Mouse (Mus musculus) neural tube, embryonic 14.5 days (tissue): Measurements from ENCODE around the gene Fryl. TPM values are rescaled to one million over a fixed set of nuclear protein-coding genes. Genes with fewer than 3 reads are reported as not detected.
A peak's percentile ranks its signal among the peaks of the same experiment; 100 is the strongest.

ENCODE experiments used
- ATAC-seq: fragments of 200-750 bp; cut with Nextera tagmentation; 2 replicates; pipeline ENCODE4 v1.8.0; 2017; ENCODE audit warnings: low read depth, mild to moderate bottlenecking, moderate TSS enrichment, moderate library complexity
- H3K27ac ChIP-seq: fragments of 300-500 bp; sonication (generic); 2 replicates; pipeline ENCODE4 v1.5.1; 2014; ENCODE audit warnings: low read depth, mild to moderate bottlenecking, control low read depth, low read length, moderate library complexity, mixed read lengths
- H3K27me3 ChIP-seq: fragments of 300-500 bp; sonication (generic); 2 replicates; pipeline ENCODE4 v1.6.1; 2014; ENCODE audit warnings: low read length; ENCODE audit not compliant: control insufficient read depth, insufficient read depth
- H3K36me3 ChIP-seq: fragments of 300-500 bp; sonication (generic); 2 replicates; pipeline ENCODE4 v1.6.1; 2014; ENCODE audit warnings: low read length, mixed read lengths; ENCODE audit not compliant: control insufficient read depth, insufficient read depth
- H3K4me1 ChIP-seq: fragments of 300-500 bp; sonication (generic); 2 replicates; pipeline ENCODE4 v1.6.1; 2014; ENCODE audit warnings: low read length; ENCODE audit not compliant: control insufficient read depth, insufficient read depth
- H3K4me2 ChIP-seq: fragments of 300-500 bp; sonication (generic); 2 replicates; pipeline ENCODE4 v1.6.1; 2014; ENCODE audit warnings: mild to moderate bottlenecking, low read depth, low read length, control low read depth
- H3K4me3 ChIP-seq: fragments of 300-500 bp; sonication (generic); 2 replicates; pipeline ENCODE4 v1.5.1; 2014; ENCODE audit warnings: low read depth, low read length, control low read depth, mixed read lengths
- H3K9ac ChIP-seq: fragments of 300-500 bp; sonication (generic); replicated peaks from 2 replicates; pipeline ENCODE4 v1.6.1; 2014; ENCODE audit warnings: low read depth, mild to moderate bottlenecking, control low read depth, low read length, mixed read lengths
- H3K9me3 ChIP-seq: fragments of 300-500 bp; sonication (generic); 2 replicates; pipeline ENCODE4 v1.6.1; 2016; ENCODE audit warnings: low read length; ENCODE audit not compliant: control insufficient read depth
- WGBS: fragments of 180-500 bp; shearing (Covaris S2); extraction: QIAGEN DNeasy Blood & Tissue Kit; methylation state at CpG from one replicate; pipeline ENCODE4 v1.1.7; 2014; 5-methylcytosine and 5-hydroxymethylcytosine counted together
- polyA plus RNA-seq: library from polyadenylated mRNA; unstranded; fragments of >200 nt; fragmentation: Nextera tagmentation; extraction: Ambion mirVana; gene quantifications from 2 replicates; pipeline ENCODE4 v1.2.1, GENCODE M21; 2014

Fryl gene
- polyA plus RNA-seq, 1 experiment from 2014 or later = 54.1 TPM

DNA sequence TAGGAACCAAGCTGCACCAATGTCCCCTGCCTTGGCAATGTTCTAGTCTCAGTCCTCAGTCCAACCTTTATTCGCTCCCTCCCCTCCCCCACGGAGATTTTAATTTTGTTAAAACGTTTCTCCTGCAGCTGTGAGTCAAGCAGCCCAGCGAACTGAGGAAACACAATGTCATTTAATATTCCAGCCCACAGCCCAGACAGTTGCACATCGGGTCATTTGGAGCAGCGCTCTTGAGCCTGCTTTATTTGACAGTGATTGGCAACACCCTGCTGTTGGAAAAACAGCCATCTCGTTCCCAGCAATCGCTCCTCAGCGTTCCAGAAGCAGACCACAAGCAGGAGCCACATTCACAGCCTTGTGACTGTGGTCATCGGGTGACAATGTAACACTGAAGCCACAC lies 261.0 kb downstream of the Fryl start:
- Histone ChIP-seq H3K9me3 (no peaks in the 10 kb centered on the region), H3K27ac (no peak overlapping the region), H3K4me3 (no peak overlapping the region), H3K36me3 (no peaks in the 10 kb centered on the region), H3K9ac (no peak overlapping the region), H3K4me1 (0 out of 2 replicates have a peak, but pooled peaks cover 3% of the 10 kb centered on the region), H3K4me2 (no peak overlapping the region; the same call in 1 of the 2 replicates), H3K27me3 (no peaks in the 10 kb centered on the region)
- no peak for ATAC-seq
- 29% methylated on average over 10 of the region's 10 CpGs for WGBS

DNA sequence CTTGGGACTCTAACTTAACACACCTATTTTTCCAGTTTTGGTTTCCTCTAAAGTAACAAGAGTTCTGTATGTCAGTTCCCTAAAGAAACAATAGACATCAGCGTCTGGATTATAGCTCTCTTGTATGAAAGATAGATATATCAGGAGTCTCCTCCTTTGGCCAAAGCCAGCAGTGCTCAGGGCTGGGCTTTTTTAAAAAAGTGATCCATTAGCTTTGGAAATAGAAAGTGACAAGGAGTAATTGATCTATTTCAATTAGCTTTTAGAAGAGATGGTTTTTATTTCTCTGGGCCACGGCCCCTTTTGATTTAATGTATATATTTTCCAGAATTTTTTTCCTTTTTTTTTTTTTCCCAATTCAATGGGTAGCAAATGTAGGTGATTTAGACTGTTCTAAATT lies 261.5 kb downstream of the Fryl start:
- H3K4me3 ChIP-seq = no peak overlapping the region
- ATAC-seq = no peak
- 39% methylated on average over 2 of the region's 2 CpGs for WGBS

DNA sequence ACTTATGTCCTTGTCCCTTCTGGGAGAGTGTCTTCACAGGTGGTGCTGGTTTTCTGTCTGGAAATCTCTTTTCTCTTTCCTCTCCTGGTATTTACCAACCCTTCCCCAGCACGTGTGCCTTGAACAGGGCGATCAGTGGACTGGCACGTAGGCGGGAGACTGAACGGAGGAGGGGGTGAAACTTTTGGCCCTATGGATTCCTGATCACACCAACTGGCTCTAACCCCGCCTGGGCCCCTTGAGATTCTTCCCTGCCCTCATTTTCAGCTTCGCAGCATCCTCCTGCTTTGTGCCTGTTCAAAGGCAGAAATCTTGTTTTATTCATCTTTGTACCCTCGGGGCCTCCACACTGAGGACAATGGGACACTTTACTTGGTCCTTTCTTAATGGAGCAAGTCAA lies 262.0 kb downstream of the Fryl start:
- Histone ChIP-seq H3K27me3 (no peaks in the 10 kb centered on the region), H3K4me3 (no peak overlapping the region), H3K27ac (no peak overlapping the region), H3K4me1 (0 out of 2 replicates have a peak, but pooled peaks cover 3% of the 10 kb centered on the region), H3K36me3 (no peaks in the 10 kb centered on the region), H3K9me3 (no peaks in the 10 kb centered on the region), H3K4me2 (no peak overlapping the region), H3K9ac (no peak overlapping the region)
- ATAC-seq = no peak
- 37% methylated on average over 8 of the region's 8 CpGs for WGBS

More for the DNA sequence above, 261.5 kb downstream of the Fryl start:
- Histone ChIP-seq H3K9me3 (no peaks in the 10 kb centered on the region), H3K4me2 (no peak overlapping the region), H3K9ac (no peak overlapping the region), H3K36me3 (no peaks in the 10 kb centered on the region), H3K27me3 (no peaks in the 10 kb centered on the region), H3K27ac (no peak overlapping the region), H3K4me1 (0 out of 2 replicates have a peak, but pooled peaks cover 3% of the 10 kb centered on the region)

DNA sequence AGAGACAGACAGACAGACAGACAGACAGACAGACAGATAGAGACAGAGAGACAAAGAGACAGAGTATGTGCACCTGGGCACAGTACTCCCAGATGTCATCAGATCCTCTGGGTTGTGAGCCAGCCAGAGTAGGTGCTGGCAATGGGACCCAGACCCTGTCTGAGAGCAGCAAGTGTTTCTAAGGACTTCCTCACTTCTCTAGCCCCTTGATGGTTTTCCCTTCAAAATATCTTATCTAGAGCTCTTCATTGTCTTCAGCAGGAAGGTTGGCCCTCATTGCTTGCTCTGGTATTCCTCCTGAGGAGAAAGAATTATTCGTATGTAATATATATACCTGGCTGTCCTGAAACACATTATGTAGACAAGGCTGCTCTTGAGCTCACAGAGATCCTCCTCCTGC lies 263.9 kb downstream of the Fryl start:
- Histone ChIP-seq H3K36me3 (no peaks in the 10 kb centered on the region), H3K4me3 (no peak overlapping the region), H3K9me3 (no peaks in the 10 kb centered on the region), H3K9ac (no peak overlapping the region), H3K27me3 (no peaks in the 10 kb centered on the region), H3K4me1 (0 out of 2 replicates have a peak, but pooled peaks cover 3% of the 10 kb centered on the region), H3K27ac (no peak overlapping the region), H3K4me2 (no peak overlapping the region)
- no peak for ATAC-seq
- 97% methylated on average over 1 of the region's 1 CpGs for WGBS

DNA sequence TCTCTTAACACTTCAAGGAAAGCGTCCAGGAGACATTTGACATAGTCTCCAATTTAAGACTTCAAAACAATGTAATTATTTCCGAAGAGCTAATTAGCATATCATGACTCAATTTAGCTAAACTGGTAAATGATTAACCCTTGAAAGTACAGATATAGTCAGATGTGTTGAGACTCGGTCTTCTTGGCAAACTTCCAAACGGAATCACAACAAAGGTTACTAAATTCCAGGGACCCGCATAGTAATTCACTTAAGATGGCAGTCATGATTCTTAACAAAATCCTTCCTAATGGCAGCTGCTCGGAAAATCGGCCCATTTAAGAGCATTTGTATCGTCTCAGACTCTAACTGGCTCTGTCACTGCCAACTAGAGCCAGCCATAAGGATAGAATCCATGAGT lies 266.7 kb downstream of the Fryl start:
- Histone ChIP-seq H3K4me3 (no peak overlapping the region), H3K4me1 (no peaks in the 10 kb centered on the region), H3K36me3 (no peaks in the 10 kb centered on the region), H3K9me3 (no peaks in the 10 kb centered on the region), H3K4me2 (no peak overlapping the region), H3K27ac (no peak overlapping the region), H3K9ac (no peak overlapping the region), H3K27me3 (no peaks in the 10 kb centered on the region)
- WGBS = 61% methylated on average over 8 of the region's 8 CpGs
- no peak for ATAC-seq

DNA sequence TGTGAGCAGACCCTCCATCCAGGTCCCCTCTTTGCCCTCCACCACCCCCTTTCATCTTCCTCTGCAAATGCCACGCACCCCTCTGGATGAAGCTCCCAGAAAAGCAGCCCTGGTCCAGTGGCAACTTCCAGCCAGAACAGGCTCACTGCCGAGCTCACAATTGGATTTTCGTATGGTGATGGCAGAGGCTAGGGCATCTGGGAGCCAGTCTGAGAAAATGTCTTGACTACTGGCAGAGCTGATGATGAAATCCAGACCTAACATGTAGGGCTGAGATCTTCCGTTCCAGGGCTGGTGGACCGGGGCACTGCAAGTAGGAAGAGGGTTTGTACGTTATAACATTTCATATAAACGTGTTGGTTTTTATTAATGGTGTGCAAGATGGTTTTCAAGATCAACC lies 268.6 kb downstream of the Fryl start:
- ATAC-seq = no peak
- WGBS = 88% methylated on average over 7 of the region's 7 CpGs
- Histone ChIP-seq H3K36me3 (no peaks in the 10 kb centered on the region), H3K27ac (no peak overlapping the region), H3K4me2 (no peak overlapping the region), H3K9ac (no peak overlapping the region), H3K27me3 (no peaks in the 10 kb centered on the region), H3K4me1 (no peaks in the 10 kb centered on the region), H3K9me3 (no peaks in the 10 kb centered on the region), H3K4me3 (no peak overlapping the region)

DNA sequence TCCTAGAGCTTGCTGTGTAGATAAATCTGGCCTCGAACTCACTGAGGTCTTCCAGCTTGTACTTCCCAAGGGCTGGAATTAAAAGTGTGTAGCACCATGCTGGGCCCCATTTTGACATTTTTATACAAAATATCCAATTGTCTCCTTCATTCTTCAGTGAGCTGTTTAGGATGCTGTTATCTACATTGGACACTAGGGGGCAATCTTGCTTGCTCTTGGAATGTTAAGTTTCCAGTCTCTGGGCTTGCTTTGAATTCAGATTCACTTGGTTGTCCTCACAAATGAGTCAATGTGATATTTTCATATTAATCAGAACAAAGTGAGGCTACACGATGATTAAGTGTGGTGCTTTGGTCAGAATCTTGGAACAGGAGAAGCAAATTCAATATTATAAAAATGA lies 272.3 kb downstream of the Fryl start:
- no peak overlapping the region for H3K27ac ChIP-seq
- H3K36me3 ChIP-seq = no peaks in the 10 kb centered on the region
- no peaks in the 10 kb centered on the region for H3K9me3 ChIP-seq
- no peak overlapping the region for H3K9ac ChIP-seq
- H3K4me3 ChIP-seq = no peak overlapping the region
- H3K4me1 ChIP-seq = no peaks in the 10 kb centered on the region
- H3K27me3 ChIP-seq = no peaks in the 10 kb centered on the region
- 8% methylated on average over 2 of the region's 2 CpGs for WGBS
- no peak overlapping the region for H3K4me2 ChIP-seq
- 0 out of 2 replicates have a peak, but pooled peaks have one; percentile 39 for ATAC-seq

DNA sequence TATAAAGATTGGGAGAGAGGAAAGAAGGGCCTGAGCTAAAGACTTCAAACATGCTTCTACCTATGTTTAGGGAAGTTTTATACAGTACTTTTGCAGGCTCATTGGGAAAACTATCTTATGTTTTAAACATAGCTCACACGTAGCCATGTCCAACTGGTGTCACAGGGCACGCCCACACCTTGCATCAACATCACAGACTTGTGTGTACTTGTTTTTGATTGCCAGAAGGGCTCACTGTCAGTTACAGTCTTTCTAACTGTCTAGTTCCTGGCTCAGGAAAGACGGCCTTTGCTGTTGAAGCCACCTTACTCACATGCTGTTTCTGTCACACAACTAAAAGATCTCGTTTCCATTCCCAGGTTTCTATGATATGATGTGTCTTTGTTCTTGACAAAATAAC lies 279.9 kb downstream of the Fryl start:
- ATAC-seq = no peak
- Histone ChIP-seq H3K9ac (no peak overlapping the region), H3K36me3 (peaks cover 15% of the 10 kb centered on the region), H3K27me3 (no peaks in the 10 kb centered on the region), H3K27ac (no peak overlapping the region), H3K4me1 (no peaks in the 10 kb centered on the region), H3K4me2 (no peak overlapping the region), H3K9me3 (no peaks in the 10 kb centered on the region), H3K4me3 (no peak overlapping the region)
- 92% methylated on average over 4 of the region's 4 CpGs for WGBS

DNA sequence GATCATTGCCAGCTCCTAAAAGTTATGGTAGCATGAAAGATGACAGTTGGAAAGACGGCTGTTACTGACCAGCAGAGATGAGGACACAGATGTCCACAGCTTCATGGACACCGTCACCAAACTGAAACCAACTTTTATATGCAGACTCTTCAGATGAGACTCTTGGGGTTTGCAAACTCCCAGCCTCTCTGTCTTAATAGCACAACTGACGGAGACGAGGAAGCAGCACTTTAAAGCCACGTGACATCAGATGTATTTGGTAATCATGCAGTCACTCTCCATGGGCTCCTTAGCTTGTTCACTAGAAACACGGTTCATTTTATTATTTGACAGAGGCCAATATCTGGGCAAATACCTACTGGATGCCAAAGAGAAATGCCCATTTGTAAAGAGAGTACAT lies 280.4 kb downstream of the Fryl start:
- Histone ChIP-seq H3K9me3 (no peaks in the 10 kb centered on the region), H3K4me3 (no peak overlapping the region), H3K27me3 (no peaks in the 10 kb centered on the region), H3K4me1 (no peaks in the 10 kb centered on the region), H3K27ac (no peak overlapping the region), H3K9ac (no peak overlapping the region), H3K4me2 (no peak overlapping the region), H3K36me3 (peaks cover 15% of the 10 kb centered on the region)
- WGBS = 78% methylated on average over 6 of the region's 6 CpGs
- no peak for ATAC-seq

DNA sequence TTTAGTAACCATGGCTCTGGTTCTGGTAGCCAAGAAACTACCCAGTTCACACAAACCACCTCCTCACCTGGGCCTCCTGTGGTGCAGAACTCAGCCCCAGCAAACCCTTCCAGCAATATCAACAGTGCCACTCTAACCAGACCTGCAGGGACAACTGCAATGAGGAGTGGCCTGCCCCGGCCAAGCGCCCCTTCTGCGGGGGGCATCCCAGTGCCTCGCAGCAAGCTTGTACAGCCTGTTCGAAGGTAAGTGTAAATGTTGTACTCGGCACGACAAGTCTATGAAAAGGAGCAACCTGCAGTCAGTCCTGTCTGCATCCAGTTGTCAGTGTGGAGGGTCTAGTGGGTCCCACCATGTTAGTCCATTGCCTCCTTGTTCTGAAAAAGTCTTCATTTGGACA lies 281.8 kb downstream of the Fryl start, which contains the start of gene Gm10135:
Gm10135 (minus strand) TSS at position 101 of the 400 bp plus-strand sequence.
- Histone ChIP-seq H3K4me1 (no peaks in the 10 kb centered on the region), H3K4me2 (no peak within 1 kb of the TSS), H3K36me3 (peaks cover 15% of the 10 kb centered on the region), H3K27me3 (no peaks in the 10 kb centered on the region), H3K9ac (no peak within 1 kb of the TSS), H3K27ac (no peak within 1 kb of the TSS), H3K4me3 (no peak within 1 kb of the TSS), H3K9me3 (no peaks in the 10 kb centered on the region)
- WGBS = 97% methylated on average over 7 of the region's 7 CpGs
- no peak for ATAC-seq
